Mouse (Mus musculus) induced T-regulatory cell, adult 2 months (primary cell): ENCODE measurements around the gene Gm17555.
"Not testable (repeated sequence)": the region's sequence is repeated elsewhere in the genome, so short reads cannot be mapped to it uniquely, and the experiment has no call there.

Source experiments
- DNase-seq: peaks from one replicate; pipeline ENCODE4 v3.0.0-alpha.2; 2012; ENCODE audit warnings: low read depth

Gm17555 gene

DNA sequence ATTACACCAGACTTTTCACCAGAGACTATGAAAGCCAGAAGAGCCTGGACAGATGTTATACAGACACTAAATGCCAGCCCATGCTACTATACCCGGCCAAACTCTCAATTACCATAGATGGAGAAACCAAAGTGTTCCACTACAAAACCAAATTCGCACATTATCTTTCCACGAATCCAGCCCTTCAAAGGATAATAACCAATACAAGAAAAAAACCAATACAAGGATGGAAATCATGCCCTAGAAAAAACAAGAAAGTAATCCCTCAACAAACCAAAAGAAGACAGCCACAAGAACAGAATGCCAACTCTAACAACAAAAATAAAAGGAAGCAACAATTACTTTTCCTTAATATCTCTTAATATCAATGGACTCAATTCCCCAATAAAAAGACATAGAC lies at the start of gene Gm17555:
TSS of gene Gm17555 (plus strand) at position 301 of the 400 bp plus-strand sequence.
- not testable (repeated sequence) for DNase-seq

DNA sequence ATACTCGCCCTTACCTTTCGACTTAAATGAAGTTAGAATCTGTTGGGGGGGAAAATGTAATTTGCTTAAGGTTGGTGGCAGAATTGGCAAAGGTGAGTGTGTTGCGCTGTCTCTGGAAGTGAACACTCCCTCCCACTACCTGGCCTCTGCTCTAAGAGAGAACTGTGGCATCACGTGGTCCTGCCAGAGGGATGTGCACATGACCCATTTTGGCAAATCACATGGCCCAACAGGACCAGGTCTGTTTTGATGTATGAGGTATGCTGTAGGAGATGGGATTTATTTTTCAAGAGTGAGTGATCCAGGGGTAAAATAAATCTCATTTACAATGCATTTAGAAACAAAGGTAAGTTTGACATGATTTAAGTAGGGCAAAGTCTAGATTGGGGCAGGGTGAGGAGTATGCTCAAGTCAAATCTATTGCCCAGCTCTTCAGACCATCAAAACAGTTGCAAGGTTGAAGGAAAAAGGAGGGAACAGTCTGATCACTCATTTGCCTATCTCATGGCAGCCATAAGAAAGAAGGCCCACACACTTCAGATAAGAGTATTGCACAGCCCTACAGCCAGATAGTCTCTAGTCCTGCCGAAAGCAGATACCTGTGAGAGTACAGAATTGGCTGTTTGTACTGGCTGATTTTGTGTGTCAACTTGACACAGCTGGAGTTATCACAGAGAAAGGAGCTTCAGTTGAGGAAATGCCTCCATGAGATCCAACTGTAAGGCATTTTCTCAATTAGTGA lies 49.5 kb upstream of the Gm17555 start:
- DNase-seq, result no peak

DNA sequence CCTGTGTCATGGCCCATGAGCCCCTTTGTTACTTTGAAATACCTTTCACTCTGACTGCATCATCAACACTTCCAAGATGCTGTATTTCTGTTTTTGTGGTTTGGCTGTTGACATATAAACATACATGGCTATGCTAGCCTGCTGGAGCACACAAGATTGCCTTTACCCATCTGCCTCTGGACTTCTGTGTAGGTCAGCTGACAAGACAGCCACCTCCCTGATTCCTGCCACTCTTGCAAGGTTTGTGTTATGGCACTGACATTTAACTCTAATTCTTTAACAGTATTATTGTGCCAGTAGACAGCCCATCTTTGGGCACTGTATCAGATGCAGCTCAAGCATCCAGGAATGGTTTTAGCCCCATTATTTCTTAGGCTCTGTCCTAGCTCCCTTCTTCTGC lies 48.6 kb upstream of the Gm17555 start:
- DNase-seq, result no peak

DNA sequence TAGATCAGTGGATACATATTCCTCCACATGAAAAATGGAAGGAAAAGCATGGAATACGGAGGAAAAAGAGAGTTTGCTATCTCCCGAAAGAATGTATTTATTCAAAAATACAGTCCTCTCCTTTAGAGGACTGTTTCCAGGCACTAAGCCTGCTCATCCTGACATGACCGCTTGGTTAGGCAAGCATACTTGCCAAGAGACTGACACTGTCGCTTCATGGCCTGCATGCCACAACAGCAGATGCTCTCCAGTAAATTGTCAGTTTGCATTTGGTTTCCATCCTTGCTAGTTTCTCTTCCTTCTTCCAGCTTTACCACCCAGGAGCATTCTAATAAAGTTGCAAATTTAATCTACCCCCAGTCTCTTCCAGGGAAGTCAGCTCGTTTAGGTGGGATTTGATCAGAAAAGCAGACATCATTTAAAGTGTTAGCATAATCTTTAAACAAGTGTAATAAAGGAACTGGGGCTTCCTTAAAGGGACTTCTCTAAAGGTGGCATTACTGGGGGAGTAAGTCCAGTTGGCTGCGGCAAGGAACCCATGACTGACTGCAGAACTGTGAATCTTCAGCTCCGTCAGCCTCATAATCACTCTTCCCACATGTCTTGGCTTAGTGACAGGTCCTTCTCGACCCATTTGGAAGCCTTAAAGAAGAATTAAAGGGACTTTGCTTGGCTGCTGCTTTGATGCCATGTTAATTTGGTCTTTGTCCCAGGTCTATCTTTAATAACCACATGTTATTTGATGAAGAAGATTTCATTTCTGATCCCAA lies 47.9 kb upstream of the Gm17555 start:
- no peak for DNase-seq

DNA sequence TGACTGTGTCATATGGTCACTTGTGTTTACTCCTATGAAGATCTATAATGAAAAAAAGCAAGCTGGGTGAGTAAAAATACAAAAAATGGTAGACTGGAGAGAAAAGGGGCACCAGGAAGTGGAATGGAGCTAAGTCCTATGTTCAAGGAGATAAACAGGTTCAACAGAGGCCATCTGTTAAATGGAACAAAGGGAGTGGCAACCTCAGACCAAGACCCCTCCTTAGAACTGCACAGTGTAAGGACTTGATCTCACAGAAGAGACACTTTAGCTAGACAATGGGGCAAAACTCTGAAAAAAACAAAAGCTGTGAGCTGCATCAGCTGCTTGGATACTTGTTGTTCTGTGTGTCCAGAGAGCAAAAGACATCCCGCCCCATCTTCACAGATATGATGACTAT lies 43.5 kb upstream of the Gm17555 start:
- no peak for DNase-seq

DNA sequence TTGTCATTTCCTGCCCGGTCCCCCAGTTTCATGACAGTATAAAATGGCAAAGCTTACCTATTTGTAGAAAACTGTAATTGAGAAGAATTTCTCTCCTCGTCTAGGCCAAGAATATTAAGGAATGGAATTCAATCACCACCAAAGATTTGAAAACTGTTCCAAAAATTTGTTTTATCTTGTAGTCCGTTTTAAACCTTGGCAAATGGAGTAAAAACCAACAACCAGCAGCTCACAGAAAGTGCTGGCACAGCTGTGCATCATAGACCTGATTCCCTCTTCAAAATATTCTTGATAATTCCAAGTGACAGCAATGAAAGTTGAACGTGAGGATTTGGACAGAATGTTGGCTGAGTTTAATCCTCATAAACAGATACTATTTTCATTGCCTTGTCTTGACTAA lies 23.6 kb upstream of the Gm17555 start:
- DNase-seq, result no peak

DNA sequence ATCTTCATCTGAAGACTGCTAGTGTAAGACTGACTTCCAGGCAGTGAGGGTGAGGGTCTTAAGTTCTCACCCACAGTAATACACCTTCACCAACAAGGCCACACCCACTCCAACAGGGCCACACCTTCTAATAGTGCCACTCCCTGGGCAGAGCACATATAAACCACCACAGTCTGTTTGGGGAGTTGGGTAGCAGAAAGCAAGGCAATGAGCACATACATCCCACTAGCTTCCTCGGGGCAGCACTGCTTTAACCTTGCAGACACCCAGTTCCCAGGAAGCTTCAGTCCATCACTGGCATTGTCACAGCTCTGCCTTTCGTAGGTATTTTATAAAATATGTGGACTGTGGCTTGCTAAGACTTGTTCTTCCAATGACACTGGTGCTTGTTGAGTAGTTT lies 22.8 kb upstream of the Gm17555 start:
- no peak for DNase-seq

DNA sequence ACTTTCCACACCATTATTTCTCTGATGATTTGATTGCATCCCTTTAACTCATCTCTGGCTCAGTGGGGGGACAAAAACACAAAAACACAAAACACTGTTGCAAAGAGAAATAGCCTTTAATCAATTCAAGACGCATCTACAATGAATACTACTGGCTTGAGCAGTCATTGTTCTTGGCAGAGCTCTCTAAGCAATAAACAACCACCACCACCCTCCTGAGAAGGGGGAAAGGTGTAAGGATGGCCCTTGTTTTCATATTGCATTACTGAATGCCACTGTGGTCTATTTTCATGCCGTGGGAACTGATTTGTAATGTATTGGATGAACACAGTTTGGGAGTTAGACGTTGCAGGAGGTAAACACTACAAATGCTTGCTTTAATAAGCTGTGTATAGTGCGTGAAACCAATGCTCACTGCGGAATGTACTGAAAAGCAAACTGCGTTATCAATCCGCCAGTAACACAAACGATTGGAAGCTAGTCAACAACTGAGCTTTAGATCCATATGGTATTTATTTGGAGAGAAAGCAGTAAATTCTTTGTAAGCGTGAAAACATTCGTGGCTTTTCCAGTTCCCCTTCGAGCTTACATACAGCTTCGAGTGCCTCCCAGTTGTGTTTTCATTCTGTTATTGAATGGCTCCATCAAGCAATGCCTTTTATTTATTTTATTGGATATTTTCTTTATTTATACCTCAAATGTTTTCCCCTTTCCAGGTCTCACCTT lies 19.1 kb upstream of the Gm17555 start:
- DNase-seq, result no peak

DNA sequence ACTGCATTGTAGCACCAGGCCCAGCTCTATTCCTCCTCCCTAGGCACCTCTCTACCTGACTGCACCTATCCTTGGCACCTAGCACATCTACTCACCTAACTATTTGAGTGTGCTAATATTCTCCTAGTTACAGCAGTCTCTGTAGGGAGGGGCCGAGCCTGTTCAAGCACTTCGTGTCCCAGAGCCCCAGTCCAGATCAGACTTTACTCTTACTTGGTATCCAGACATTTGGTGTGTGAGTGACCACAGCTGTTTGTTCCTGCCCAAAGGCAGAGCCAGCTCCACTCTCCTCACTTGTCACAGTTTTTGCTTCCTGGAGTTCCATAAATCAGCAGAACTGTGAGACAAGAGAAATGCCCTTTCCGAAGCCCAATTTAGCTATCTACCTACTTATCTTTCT lies 15.9 kb upstream of the Gm17555 start:
- no peak for DNase-seq

DNA sequence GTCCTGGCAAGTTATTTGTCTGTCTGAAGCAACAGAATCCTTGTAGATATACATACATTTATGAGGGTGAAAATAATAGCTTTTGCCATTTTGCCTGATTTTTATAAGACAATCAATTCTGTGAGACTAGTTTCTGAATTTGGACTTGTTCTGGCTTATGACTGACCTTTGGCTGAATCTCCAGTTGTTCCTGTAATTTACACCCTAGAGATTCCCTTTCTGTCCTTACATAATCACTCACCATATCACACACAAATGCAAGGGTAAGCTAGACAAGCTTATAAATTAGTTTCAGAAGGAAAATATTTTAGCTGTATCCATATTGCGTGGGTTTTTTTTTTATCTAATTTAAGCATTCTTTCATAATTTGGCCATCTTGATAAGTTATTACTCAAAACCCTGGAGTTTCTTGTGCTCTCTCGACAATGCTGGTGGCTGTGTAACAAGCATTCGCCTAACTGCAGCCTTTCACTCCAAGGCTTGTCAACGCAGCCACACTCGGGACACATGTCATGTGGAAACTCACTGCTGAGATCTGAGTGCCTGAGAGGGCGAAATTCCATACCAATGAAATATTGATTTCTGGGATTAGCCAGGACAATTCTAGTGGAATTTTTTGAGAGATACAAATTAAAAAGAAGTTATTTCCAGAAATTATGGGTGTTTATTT lies 3.8 kb upstream of the Gm17555 start:
- no peak for DNase-seq

DNA sequence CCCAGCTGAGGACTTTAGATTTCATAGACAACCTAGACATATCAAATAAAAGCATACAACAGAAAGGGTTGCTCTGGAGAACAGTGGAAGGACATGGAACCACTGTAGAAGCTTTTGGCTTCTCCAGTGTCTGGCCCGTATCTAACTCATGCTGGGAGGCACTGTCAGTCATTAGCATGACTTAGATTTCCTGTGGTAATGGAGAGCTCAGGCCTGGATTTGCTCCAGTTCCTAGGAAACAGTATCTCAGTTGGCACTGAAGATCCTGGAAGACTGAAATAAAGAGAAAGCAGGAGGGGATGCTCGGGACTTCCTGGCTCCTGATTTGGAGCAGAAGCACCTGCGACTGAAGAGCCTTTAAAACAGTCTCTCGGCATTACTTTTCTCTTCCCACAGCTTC lies 12.7 kb downstream of the Gm17555 start:
- DNase-seq, result no peak

DNA sequence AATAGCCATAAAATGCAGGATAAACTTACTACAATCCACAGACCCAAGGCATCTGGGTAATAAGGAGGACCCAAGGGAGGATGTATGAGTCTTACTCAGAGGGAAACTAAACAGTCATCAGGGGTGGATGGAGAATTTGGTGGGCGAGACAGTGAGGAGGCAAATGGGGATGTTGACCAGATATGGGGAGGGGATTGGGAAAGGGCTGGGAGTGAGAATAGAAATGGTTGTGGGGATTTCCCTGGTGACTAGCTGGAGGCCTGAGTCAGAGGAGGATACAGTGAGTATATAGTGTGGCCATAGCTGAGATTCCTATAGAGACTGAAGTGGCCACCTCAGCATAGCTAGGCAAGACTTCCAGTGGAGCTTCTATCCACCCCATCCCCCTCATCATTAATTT lies 16.8 kb downstream of the Gm17555 start:
- DNase-seq, result no peak

DNA sequence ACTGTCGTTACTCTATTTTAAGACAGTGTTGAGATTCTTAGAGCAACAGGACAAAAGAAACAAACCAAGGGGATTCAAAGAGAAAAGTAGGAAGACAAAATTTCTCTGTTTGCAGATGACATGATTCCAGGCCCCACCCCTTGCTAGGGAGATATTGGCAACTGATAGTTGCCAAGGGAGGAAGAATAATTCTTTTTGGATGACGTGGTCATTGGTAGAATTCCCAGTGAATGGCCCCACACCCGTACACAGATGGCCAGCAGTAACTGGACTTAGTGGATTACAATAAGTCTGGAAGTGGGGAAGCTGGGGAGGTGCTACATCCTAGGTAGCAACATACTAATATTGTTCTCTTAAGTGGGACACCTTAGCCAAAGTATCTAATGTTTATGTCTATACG lies 22.0 kb downstream of the Gm17555 start:
- DNase-seq, result no peak

DNA sequence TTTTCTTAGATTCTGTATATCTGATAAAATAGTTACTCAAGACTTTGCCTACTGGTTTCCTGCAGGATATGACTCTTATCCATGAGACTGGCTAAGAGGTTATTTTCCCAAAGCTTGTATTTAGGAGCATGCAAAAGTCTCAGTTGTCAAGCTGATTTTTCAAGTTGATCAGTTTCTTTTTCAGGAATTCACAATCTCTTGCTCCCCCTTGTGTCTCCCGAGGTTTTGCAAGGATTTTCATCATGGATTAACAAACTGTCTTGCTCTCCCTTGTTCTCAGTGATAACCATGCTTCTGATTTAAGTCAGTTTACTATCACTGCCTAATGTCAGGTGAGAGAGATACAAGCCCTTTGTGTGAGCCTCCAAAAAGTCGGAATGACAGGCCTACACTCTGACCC lies 30.5 kb downstream of the Gm17555 start:
- no peak for DNase-seq

DNA sequence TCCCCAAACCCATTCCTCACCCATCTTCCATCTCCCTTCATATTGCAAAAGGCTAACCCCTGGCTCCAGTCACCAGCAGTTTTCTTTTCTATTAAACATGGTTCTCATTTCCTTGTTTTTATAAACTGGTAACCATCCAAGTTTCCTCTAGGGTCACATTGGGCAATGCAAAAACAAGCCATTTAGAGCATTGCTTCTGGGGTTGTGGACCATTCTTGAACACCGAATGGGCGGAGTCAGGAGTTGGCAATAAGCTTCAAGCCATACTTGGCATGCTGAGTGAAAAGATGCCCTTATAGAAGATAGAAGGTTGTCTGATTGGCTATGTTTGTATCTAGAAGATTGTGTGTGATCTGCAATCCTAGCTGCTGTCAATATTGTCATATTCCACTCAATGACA lies 33.6 kb downstream of the Gm17555 start:
- DNase-seq, result no peak

DNA sequence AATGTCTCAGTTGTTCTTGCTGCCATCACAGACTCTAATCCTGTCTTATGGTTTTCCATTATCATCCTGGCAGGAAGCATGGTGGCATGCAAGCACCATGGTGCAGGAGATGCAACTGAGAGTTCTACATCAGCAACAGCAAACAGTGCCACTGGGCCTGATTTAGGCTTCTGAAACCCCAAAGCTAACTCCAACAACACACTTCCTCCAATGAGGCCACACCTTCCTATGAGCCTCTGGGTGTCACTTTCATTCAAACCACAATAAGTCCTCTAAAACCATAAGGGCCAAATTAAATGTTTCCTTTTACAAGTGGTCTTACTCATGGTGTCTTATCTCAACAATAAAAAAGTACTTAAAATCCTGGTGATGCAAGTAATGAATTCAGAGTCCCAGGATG lies 37.3 kb downstream of the Gm17555 start:
- no peak for DNase-seq
